Mouse (Mus musculus) heart, embryonic 13.5 days (tissue): ENCODE measurements around the gene Pdzrn4. TPM values are rescaled to one million over a fixed set of nuclear protein-coding genes. Genes with fewer than 3 reads are reported as not detected.

Experiments
- ATAC-seq: fragments of 200-750 bp; cut with Nextera tagmentation; 2 replicates; pipeline ENCODE4 v1.8.0; 2017; ENCODE audit warnings: moderate TSS enrichment; ENCODE audit not compliant: insufficient number of reproducible peaks, low FRiP score, low TSS enrichment; ENCODE audit errors: extremely low read depth
- H3K27ac ChIP-seq: fragments of 300-500 bp; sonication (generic); replicated peaks from 2 replicates; pipeline ENCODE4 v1.5.1; 2015; ENCODE audit warnings: moderate library complexity, mild to moderate bottlenecking, inconsistent platforms
- H3K27me3 ChIP-seq: fragments of 300-500 bp; sonication (generic); replicated peaks from 2 replicates; pipeline ENCODE4 v1.6.1; 2015; ENCODE audit warnings: mild to moderate bottlenecking, inconsistent platforms
- H3K36me3 ChIP-seq: fragments of 300-500 bp; sonication (generic); 2 replicates; pipeline ENCODE4 v1.6.1; 2015; ENCODE audit warnings: mild to moderate bottlenecking, inconsistent platforms
- H3K4me1 ChIP-seq: fragments of 300-500 bp; sonication (generic); 2 replicates; pipeline ENCODE4 v1.6.1; 2015; ENCODE audit warnings: inconsistent platforms
- H3K4me2 ChIP-seq: fragments of 300-500 bp; sonication (generic); 2 replicates; pipeline ENCODE4 v1.6.1; 2015; ENCODE audit warnings: inconsistent platforms, mild to moderate bottlenecking, moderate library complexity
- H3K4me3 ChIP-seq: fragments of 300-500 bp; sonication (generic); 2 replicates; pipeline ENCODE4 v1.5.1; 2015; ENCODE audit warnings: moderate library complexity, mild to moderate bottlenecking, inconsistent platforms
- H3K9ac ChIP-seq: fragments of 300-500 bp; sonication (generic); 2 replicates; pipeline ENCODE4 v1.6.1; 2015; ENCODE audit warnings: inconsistent platforms, mild to moderate bottlenecking, moderate library complexity
- H3K9me3 ChIP-seq: fragments of 300-500 bp; sonication (generic); 2 replicates; pipeline ENCODE4 v1.6.1; 2016; ENCODE audit warnings: inconsistent platforms
- WGBS: fragments of 180-500 bp; shearing (Covaris S2); methylation state at CpG from one replicate; pipeline ENCODE4 v1.1.7; 2015; ENCODE audit warnings: mixed read lengths; 5-methylcytosine and 5-hydroxymethylcytosine counted together
- polyA plus RNA-seq: library from polyadenylated mRNA; unstranded; fragments of >200 nt; fragmentation: Nextera tagmentation; extraction: Ambion mirVana; gene quantifications from 2 replicates; pipeline ENCODE4 v1.2.1, GENCODE M21; 2015

Gene Pdzrn4
- polyA plus RNA-seq, 1 experiment from 2014 or later = 0.74 TPM

- Histone ChIP-seq H3K4me2 (no peak overlapping the region), H3K4me3 (no peak overlapping the region), H3K4me1 (no peaks in the 10 kb centered on the region), H3K27me3 (no peaks in the 10 kb centered on the region), H3K27ac (no peak overlapping the region), H3K9ac (no peak overlapping the region), H3K36me3 (no peaks in the 10 kb centered on the region), H3K9me3 (no peaks in the 10 kb centered on the region)
- WGBS = 70% methylated on average over 17 of the region's 17 CpGs
- no peak for ATAC-seq
Observed at GRCm38 (mm10) chr15:92752167-92752566, 355.5 kb downstream of the Pdzrn4 start.

DNA sequence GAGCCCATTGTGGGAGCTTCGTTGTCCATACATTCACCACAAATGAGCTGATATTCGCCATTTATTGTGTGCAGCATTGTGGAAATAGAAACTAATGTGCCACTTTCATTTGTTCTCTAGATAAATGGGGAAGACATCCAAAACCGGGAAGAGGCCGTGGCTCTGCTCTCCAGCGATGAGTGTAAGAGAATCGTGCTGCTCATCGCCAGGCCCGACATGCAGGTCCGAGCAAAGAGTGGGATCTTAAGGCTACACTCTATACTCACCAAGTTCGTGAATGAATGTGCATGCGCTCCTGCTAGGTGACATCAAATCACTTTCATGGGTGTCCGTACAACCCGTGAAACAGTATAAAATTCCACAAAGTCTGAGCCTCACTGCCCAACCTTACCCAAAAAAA, 355.9 kb downstream of the Pdzrn4 start:
- H3K4me3 ChIP-seq = no peak overlapping the region
- H3K27me3 ChIP-seq = no peaks in the 10 kb centered on the region
- no peak overlapping the region for H3K9ac ChIP-seq
- no peaks in the 10 kb centered on the region for H3K36me3 ChIP-seq
- H3K4me2 ChIP-seq = no peak overlapping the region
- no peak for ATAC-seq
- no peaks in the 10 kb centered on the region for H3K4me1 ChIP-seq
- H3K27ac ChIP-seq = no peak overlapping the region
- WGBS = 84% methylated on average over 13 of the region's 13 CpGs
- no peaks in the 10 kb centered on the region for H3K9me3 ChIP-seq

DNA sequence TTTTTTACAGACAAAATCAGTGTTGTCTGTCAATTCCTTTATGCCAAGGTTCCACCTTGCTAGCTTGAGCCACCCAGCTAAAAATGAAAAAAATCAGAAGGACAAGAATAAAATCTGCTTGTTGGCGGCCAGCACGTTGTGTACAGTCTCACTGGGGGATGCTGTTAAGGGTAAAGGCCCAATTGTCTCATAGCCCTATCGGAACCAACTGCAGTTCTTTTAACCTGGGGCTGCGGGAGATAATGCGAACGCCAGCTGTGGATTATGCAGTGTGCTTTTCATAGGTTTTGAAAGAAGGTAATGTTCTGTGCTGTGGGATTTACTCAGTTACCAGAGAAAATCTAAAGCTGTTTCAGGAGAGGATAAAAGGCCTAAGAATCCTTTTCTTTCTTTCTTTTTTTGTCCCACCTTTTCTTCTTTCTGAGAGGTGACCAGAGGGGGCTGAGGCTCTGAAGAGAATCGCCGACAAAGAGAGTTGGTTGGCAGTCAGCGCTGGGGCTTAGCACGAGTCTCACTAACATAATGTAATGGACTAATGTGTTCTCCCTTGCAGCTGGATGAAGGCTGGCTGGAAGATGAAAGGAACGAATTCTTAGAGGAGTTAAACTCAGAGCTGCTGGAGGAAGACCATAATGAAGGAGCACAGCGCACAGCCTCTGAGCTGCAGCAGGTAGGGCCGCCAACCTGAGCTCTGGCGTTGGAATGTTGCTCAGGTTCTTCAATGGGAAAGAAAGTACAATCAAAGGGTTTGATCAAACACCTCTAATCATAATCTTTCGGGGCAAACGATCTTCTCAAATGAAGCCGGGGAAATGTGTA, 360.6 kb downstream of the Pdzrn4 start:
- ATAC-seq = no peak
- Histone ChIP-seq H3K9ac (no peak overlapping the region), H3K9me3 (no peaks in the 10 kb centered on the region), H3K27me3 (no peaks in the 10 kb centered on the region), H3K4me3 (no peak overlapping the region), H3K27ac (no peak overlapping the region), H3K4me2 (no peak overlapping the region), H3K4me1 (no peaks in the 10 kb centered on the region), H3K36me3 (no peaks in the 10 kb centered on the region)
- WGBS = 71% methylated on average over 17 of the region's 17 CpGs

- no peaks in the 10 kb centered on the region for H3K4me1 ChIP-seq
- H3K27ac ChIP-seq = no peak overlapping the region
- 73% methylated on average over 8 of the region's 8 CpGs for WGBS
- no peaks in the 10 kb centered on the region for H3K36me3 ChIP-seq
- no peak for ATAC-seq
- H3K27me3 ChIP-seq = no peaks in the 10 kb centered on the region
- H3K4me2 ChIP-seq = no peak overlapping the region
- H3K9ac ChIP-seq = no peak overlapping the region
- no peaks in the 10 kb centered on the region for H3K9me3 ChIP-seq
- H3K4me3 ChIP-seq = no peak overlapping the region
Observed at GRCm38 (mm10) chr15:92759001-92759400, 362.3 kb downstream of the Pdzrn4 start.

GRCm38 (mm10) chr15:92763303-92763702, 366.6 kb downstream of the Pdzrn4 start:
- WGBS = 51% methylated on average over 5 of the region's 5 CpGs

GRCm38 (mm10) chr15:92769535-92769934, 372.9 kb downstream of the Pdzrn4 start:
- 79% methylated on average over 15 of the region's 15 CpGs for WGBS
- Histone ChIP-seq H3K36me3 (no peaks in the 10 kb centered on the region), H3K4me3 (no peak overlapping the region), H3K27me3 (no peaks in the 10 kb centered on the region), H3K9me3 (no peaks in the 10 kb centered on the region), H3K4me2 (no peak overlapping the region), H3K9ac (no peak overlapping the region), H3K4me1 (no peaks in the 10 kb centered on the region), H3K27ac (no peak overlapping the region)
- no peak for ATAC-seq

More at GRCm38 (mm10) chr15:92763303-92763702, 366.6 kb downstream of the Pdzrn4 start:
- no peaks in the 10 kb centered on the region for H3K27me3 ChIP-seq
- H3K4me1 ChIP-seq = no peaks in the 10 kb centered on the region
- H3K9ac ChIP-seq = no peak overlapping the region
- no peak overlapping the region for H3K4me2 ChIP-seq
- no peak for ATAC-seq
- H3K9me3 ChIP-seq = no peaks in the 10 kb centered on the region
- no peaks in the 10 kb centered on the region for H3K36me3 ChIP-seq
- H3K4me3 ChIP-seq = no peak overlapping the region
- no peak overlapping the region for H3K27ac ChIP-seq

- no peak for ATAC-seq
- Histone ChIP-seq H3K4me3 (no peak overlapping the region), H3K27ac (no peak overlapping the region), H3K27me3 (0 out of 2 replicates have a peak, but pooled peaks cover 3% of the 10 kb centered on the region), H3K9me3 (no peaks in the 10 kb centered on the region), H3K4me1 (no peaks in the 10 kb centered on the region), H3K9ac (no peak overlapping the region), H3K36me3 (no peaks in the 10 kb centered on the region), H3K4me2 (no peak overlapping the region)
- 71% methylated on average over 14 of the region's 14 CpGs for WGBS
Observed at GRCm38 (mm10) chr15:92788036-92788435, 391.4 kb downstream of the Pdzrn4 start.

DNA sequence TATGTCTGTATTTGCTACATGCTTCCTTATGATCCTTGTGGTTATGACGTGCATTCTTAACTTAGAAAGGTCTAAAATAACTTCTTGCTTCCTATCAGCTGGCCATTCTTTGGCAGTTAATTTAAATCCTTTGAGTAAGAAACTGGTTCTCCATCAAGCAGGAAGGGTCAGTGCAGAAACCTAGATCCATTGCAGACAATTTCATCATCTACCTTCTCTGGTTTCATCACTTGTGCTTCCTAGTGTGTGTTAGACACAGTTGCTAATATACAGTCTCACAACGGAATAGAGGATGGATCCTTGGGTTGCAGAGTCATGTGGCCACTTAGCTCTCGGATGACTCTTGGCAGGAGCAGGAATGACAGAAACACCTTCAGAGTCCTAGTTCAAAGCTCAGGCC, 397.6 kb downstream of the Pdzrn4 start:
- ATAC-seq = no peak
- Histone ChIP-seq H3K9me3 (no peaks in the 10 kb centered on the region), H3K4me1 (no peaks in the 10 kb centered on the region), H3K27ac (no peak overlapping the region), H3K27me3 (no peaks in the 10 kb centered on the region), H3K9ac (no peak overlapping the region), H3K4me2 (no peak overlapping the region), H3K36me3 (no peaks in the 10 kb centered on the region), H3K4me3 (no peak overlapping the region)
- 74% methylated on average over 3 of the region's 3 CpGs for WGBS

GRCm38 (mm10) chr15:92805934-92806333, 409.3 kb downstream of the Pdzrn4 start:
- 53% methylated on average over 3 of the region's 3 CpGs for WGBS

GRCm38 (mm10) chr15:92806352-92806751, 409.7 kb downstream of the Pdzrn4 start:
- 75% methylated on average over 1 of the region's 1 CpGs for WGBS
- Histone ChIP-seq H3K4me3 (no peak overlapping the region), H3K9ac (no peak overlapping the region), H3K4me2 (no peak overlapping the region), H3K4me1 (no peaks in the 10 kb centered on the region), H3K9me3 (no peaks in the 10 kb centered on the region), H3K27me3 (no peaks in the 10 kb centered on the region), H3K36me3 (no peaks in the 10 kb centered on the region), H3K27ac (no peak overlapping the region)
- no peak for ATAC-seq

More at GRCm38 (mm10) chr15:92805934-92806333, 409.3 kb downstream of the Pdzrn4 start:
- Histone ChIP-seq H3K27ac (no peak overlapping the region), H3K4me1 (no peaks in the 10 kb centered on the region), H3K36me3 (no peaks in the 10 kb centered on the region), H3K4me3 (no peak overlapping the region), H3K4me2 (no peak overlapping the region), H3K27me3 (no peaks in the 10 kb centered on the region), H3K9ac (no peak overlapping the region), H3K9me3 (no peaks in the 10 kb centered on the region)
- ATAC-seq = no peak
